Mouse (Mus musculus): ENCODE data around the gene Hs3st2.
"Not testable (repeated sequence)": the region's sequence is repeated elsewhere in the genome, so short reads cannot be mapped to it uniquely, and the experiment has no call there.

Hs3st2 gene

GRCm38 (mm10) chr7:121391225-121391983 lies at the start of gene Hs3st2:
Gene Hs3st2 (plus strand): TSS chr7:121391859.
- peak in 1 of 2 experiments; percentile 31 for DNase-seq (ENCODE audit: low spot score in 2 of 2)

GRCm38 (mm10) chr7:121348284-121348963 lies 43.2 kb upstream of the Hs3st2 start:
- DNase-seq (ENCODE audit: low spot score in 2 of 2): no peak

- DNase-seq (ENCODE audit: low spot score in 2 of 2): no peak
Measured at GRCm38 (mm10) chr7:121351688-121352087, 40.0 kb upstream of the Hs3st2 start.

GRCm38 (mm10) chr7:121361448-121361847 lies 30.2 kb upstream of the Hs3st2 start:
- not testable (repeated sequence) for DNase-seq (ENCODE audit: low spot score in 2 of 2)

GRCm38 (mm10) chr7:121365584-121365983 lies 26.1 kb upstream of the Hs3st2 start:
- DNase-seq (ENCODE audit: low spot score in 2 of 2): no peak

- no peak for DNase-seq (ENCODE audit: low spot score in 2 of 2)
Measured at GRCm38 (mm10) chr7:121367185-121367584, 24.5 kb upstream of the Hs3st2 start.

- no peak for DNase-seq (ENCODE audit: low spot score in 2 of 2)
Measured at GRCm38 (mm10) chr7:121371990-121372389, 19.7 kb upstream of the Hs3st2 start.

- DNase-seq (ENCODE audit: low spot score in 2 of 2): no peak
Measured at GRCm38 (mm10) chr7:121375456-121375855, 16.2 kb upstream of the Hs3st2 start.

GRCm38 (mm10) chr7:121378942-121379341 lies 12.7 kb upstream of the Hs3st2 start:
- DNase-seq (ENCODE audit: low spot score in 2 of 2): no peak

GRCm38 (mm10) chr7:121391984-121392739 lies 503 bp downstream of the Hs3st2 start:
- no peak for DNase-seq (ENCODE audit: low spot score in 2 of 2)

GRCm38 (mm10) chr7:121392740-121392993 lies 1.0 kb downstream of the Hs3st2 start:
- no peak for DNase-seq (ENCODE audit: low spot score in 2 of 2)

- no peak for DNase-seq (ENCODE audit: low spot score in 2 of 2)
Measured at GRCm38 (mm10) chr7:121393884-121394283, 2.2 kb downstream of the Hs3st2 start.

GRCm38 (mm10) chr7:121394875-121395274 lies 3.2 kb downstream of the Hs3st2 start:
- no peak for DNase-seq (ENCODE audit: low spot score in 2 of 2)

- no peak for DNase-seq (ENCODE audit: low spot score in 2 of 2)
Measured at GRCm38 (mm10) chr7:121410716-121411506, 19.3 kb downstream of the Hs3st2 start.

GRCm38 (mm10) chr7:121411507-121411898 lies 19.8 kb downstream of the Hs3st2 start:
- no peak for DNase-seq (ENCODE audit: low spot score in 2 of 2)

GRCm38 (mm10) chr7:121436884-121437283 lies 45.2 kb downstream of the Hs3st2 start:
- no peak for DNase-seq (ENCODE audit: low spot score in 2 of 2)

GRCm38 (mm10) chr7:121441186-121441585 lies 49.5 kb downstream of the Hs3st2 start:
- no peak for DNase-seq (ENCODE audit: low spot score in 2 of 2)

GRCm38 (mm10) chr7:121444336-121444735 lies 52.7 kb downstream of the Hs3st2 start:
- DNase-seq (ENCODE audit: low spot score in 2 of 2): peak in 1 of 2 experiments; percentile 3

GRCm38 (mm10) chr7:121446281-121446680 lies 54.6 kb downstream of the Hs3st2 start:
- DNase-seq (ENCODE audit: low spot score in 2 of 2): peak; percentile 10 to 19

- no peak for DNase-seq (ENCODE audit: low spot score in 2 of 2)
Measured at GRCm38 (mm10) chr7:121450951-121451843, 59.5 kb downstream of the Hs3st2 start.

- DNase-seq (ENCODE audit: low spot score in 2 of 2): no peak
Measured at GRCm38 (mm10) chr7:121456716-121457115, 65.1 kb downstream of the Hs3st2 start.
